Mouse (Mus musculus) regulatory T cell (primary cell): Measurements from ENCODE around the gene Acoxl.

Source experiments
- in situ Hi-C: fragments of 300-600 bp; cut with MboI, MseI; formaldehyde crosslinking; loops from one replicate; pipeline ENCODE4 v1.15.1; 2025; ENCODE audit warnings: high pct_unique_total_duplicates

The Acoxl gene

DNA sequence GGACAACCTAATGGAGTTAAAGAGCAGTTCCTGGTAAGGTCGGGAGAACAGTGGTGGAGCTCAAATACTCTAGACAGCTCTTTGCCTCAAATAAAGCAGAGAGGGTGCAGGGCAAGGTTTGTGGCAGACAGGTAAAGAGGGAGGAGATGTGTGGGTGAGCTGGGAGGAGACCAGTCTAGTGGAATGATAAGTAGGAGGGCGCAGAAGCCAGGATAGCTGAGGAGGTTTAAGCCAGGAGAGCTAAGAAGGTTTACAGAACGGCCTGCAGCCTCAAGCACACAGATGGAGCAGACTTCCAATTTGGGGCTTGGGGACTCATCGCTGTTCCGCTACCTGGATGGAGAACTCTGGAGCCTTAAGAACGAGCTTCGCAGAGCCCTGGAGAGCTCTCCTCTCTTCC lies at the start of gene Acoxl:
Gene Acoxl (plus strand): TSS at position 301 of the 400 bp plus-strand sequence.
- in situ Hi-C loops = no loop called here

- in situ Hi-C loops = no loop called here
Observed at GRCm38 (mm10) chr2:127789138-127789537, 49.5 kb upstream of the Acoxl start.

- in situ Hi-C loops = no loop called here
Observed at GRCm38 (mm10) chr2:127789651-127790270, 48.9 kb upstream of the Acoxl start.

- in situ Hi-C loops = no loop called here
Observed at GRCm38 (mm10) chr2:127791919-127792603, 46.6 kb upstream of the Acoxl start, which contains the start of gene Mtln. Gene Mtln (minus strand): TSS chr2:127792488.

GRCm38 (mm10) chr2:127831401-127832102 lies 7.1 kb upstream of the Acoxl start, which contains the start of gene Bub1:
Gene Bub1 (minus strand): TSS chr2:127831865.
- in situ Hi-C loops = no loop called here

DNA sequence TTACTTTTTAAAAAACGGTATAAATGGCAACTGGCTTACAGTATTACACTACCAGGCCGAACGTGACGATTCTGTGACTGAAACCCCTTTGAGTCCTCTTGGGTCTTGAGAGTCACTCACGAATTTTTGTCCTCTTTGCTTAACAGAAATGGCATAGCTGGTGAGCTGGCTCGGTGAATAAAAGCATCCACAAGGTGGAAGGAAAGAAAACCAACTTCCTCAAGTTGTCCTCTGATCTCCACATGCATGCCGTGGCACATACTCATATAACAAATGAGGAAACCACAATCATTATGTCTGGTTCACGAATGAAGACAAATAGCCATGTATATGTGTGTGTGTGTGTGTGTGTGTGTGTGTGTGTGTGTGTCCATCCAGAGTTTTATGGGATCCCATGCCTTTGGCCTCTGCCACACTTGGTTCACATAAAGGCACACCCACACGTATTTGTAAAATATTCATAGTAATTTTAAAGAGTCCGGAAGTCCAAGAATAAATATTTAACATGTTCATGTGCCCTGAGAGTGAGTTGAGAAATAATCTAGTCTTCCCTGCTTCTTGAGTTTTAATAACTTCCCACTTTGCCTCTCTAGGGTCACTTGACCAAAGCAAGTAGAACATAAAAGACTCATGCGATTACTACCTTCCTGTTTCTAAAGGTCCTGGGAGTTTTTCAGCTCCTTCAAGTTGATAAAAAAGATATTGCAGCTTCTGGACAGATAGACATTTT lies 6.4 kb upstream of the Acoxl start:
- in situ Hi-C loops = no loop called here

DNA sequence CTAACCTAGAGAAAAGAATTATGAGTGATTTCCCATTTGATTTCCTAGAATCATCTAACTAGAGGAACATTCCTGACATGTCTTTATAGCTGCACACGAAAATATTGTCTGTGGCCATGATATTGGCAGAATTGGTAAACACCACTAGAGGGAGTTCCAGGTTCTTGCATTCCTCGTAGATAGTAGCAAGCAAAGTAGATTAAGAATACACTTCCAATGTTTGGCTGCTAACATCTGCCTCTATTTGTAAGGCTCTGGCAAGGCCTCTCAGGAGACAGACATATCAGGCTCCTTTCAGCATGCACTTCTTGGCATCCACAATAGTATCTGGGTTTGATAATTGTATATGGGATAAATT lies 5.9 kb upstream of the Acoxl start:
- in situ Hi-C loops = no loop called here

DNA sequence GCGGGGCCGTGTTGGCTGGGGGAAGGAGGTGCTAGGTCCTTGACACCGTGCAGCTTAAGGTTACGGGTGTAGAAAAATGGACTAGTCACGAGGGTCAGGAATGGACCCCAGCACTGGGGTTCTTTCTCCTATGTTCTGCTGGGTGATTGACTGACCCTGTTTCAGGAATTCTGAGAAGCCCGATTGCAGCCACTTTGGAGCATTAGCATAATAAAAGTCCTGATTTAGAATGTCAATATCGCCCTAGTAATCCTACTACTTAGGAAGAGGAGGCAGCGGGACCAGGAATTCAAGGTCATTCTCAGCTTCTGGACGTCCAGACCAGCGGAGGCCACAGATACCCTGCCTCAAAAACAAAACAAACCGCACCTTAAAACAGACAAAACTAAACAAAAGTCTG lies 749 bp downstream of the Acoxl start:
- in situ Hi-C loops = no loop called here

DNA sequence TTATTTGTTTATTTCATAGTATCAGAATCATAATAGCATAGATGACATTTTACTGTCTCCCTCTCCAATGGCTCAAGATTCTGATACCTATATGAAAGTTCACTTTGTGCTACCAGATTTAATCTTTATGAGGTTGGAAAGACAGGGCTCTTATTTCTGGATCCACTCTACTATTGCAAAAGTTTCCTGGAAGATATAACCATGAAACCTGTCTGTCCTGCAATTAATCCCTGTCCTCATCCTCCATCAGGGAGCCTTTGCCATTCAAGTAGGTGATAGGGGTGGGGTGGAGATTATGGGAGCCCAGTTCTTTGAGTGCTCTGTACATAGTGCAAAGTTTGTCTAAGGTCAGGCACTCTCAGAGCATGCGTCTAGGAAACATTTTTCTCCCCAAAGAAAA lies 2.7 kb downstream of the Acoxl start:
- in situ Hi-C loops = no loop called here

- in situ Hi-C loops = no loop called here
Observed at GRCm38 (mm10) chr2:127842421-127842820, 3.7 kb downstream of the Acoxl start.

GRCm38 (mm10) chr2:127845346-127845982 lies 6.8 kb downstream of the Acoxl start:
- in situ Hi-C loops = no loop called here

DNA sequence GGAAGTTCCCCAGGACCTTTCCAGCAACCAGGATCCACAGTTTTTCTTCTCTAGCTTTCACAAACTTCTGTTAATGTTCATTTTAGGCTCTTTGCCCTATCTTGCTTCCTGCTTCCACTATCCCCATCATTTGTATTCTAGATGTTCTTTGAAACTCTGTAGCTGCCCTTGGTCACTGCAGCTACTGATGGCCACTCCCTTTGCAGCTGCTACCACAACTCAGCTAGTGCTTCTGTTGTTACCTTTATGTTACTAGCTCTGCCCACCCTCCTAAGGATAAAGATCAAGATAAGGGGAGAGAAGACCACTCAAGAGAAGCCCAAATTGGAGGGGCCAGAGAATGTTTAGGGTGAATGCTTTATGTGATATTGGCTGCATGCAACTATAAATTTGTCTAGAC lies 7.3 kb downstream of the Acoxl start:
- in situ Hi-C loops = no loop called here

DNA sequence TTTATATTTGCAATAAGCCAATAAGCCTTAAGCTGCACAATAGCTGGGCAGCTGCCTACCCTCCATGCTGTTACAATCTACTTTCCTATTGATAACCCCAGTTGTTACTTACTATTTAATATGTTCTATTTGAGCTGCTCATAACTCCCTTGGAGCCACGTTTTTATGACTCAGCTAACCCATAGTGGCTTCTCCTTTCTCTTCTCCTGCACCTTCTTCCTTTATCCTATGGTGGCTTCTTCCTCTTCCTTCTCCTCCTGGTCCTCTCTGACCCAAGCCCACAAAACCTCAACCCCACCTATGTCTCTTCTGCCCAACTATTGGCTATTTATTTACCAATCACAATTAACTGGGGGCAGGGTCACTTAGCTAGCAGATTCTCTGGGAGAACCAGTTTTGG lies 7.9 kb downstream of the Acoxl start:
- in situ Hi-C loops = no loop called here

GRCm38 (mm10) chr2:127850371-127850770 lies 11.7 kb downstream of the Acoxl start:
- in situ Hi-C loops = no loop called here

DNA sequence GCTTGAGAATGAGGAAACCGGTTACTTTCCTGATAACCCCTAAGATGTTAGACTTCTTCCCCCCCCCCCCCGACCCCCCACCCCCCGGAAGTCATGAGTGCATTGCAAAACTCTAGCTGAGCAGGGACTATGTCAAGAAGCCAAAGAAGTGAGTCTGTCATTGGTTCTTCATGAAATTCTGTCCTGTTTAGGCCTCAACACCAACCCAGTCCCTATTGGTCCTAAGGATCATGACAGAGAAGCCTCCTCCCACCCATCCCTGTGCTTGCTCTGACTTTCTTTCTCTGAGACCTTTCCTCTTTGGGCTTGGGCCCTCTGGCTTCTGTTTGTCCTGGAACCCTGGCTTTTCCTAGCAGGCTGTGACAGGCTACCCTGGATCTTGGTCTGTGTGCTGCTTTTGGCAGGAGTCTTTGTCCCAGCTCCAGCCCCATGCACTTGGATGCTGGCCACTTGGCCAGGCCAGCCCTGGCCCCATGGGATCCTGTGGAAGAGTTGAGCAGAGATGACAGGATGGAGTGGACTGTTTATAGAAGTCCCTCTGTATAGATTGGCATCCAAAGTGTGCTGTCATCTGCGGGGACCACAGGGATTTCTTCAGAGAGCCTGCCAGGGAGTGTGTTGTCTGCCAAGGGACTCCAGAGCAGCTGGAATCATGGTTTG lies 15.8 kb downstream of the Acoxl start:
- in situ Hi-C loops = no loop called here

- in situ Hi-C loops = no loop called here
Observed at GRCm38 (mm10) chr2:127864381-127864780, 25.7 kb downstream of the Acoxl start.

DNA sequence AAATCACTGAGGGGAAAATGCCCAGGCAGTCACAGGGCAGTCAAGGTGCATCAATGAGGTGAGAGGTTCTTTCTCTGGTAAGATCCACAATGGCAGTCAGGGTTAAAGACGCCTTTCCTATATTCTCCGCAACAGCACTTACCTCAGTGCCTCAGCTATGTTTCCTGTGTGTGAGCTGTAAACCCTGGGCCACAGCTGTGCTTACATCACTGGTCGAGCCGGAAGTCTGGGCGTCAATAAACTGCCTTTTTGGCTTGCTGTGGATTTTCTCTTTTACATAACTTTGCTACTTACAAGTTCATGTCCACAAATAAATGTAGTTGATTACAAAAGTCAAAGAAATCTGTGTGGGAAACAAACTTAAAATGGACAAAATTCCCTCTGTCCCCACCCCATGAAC lies 42.4 kb downstream of the Acoxl start:
- in situ Hi-C loops = loop anchor here (10.0 to 25.0 kb wide), 2 partner anchors 231 to 694 kb away; no protein-coding TSS in a partner anchor

DNA sequence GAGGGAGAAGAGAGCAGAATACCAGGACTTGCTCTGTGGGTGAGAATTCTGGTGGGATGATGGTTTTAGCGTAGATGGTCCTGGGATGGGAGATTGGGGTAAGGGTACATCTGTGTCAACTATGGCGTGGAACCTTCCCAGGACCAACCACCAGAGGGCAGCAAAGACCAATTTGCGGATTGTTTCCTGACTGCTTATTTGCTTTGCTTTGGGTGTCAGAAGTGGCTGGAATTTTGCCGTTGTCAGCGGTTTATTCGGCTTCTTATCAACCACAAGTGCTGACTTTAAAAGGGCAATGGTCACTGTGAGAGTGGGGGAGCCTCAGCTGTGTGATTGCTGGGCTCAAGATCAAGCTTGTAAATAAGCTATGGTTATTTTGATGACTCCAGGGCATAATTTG lies 50.8 kb downstream of the Acoxl start:
- in situ Hi-C loops = loop anchor here (5.0 to 25.0 kb wide), 3 partner anchors 223 to 685 kb away; no protein-coding TSS in a partner anchor

GRCm38 (mm10) chr2:127889979-127890378 lies 51.3 kb downstream of the Acoxl start:
- in situ Hi-C loops = loop anchor here (5.0 to 25.0 kb wide), 4 partner anchors 37 to 685 kb away; no protein-coding TSS in a partner anchor

DNA sequence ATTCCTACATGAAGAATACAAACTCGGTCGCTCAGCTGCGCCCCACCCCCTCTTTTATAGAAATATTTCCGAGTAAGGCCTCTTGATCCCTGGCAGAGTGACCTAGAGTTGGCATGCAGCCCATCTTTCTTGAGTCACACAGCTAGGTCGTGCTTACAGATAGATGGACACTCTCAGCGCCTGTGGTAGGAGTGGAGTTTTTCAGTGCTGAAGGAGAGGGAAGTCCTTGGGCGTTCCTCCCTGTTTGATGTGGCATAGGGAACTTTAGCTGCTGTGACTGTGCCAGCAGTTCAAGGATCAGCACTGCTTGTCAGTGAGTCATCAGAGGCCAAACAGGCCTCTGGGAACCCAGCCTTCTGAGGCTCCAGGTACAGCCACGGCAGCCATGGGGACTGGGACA lies 51.9 kb downstream of the Acoxl start:
- in situ Hi-C loops = loop anchor here (5.0 to 25.0 kb wide), 2 partner anchors 37 to 222 kb away; no protein-coding TSS in a partner anchor

DNA sequence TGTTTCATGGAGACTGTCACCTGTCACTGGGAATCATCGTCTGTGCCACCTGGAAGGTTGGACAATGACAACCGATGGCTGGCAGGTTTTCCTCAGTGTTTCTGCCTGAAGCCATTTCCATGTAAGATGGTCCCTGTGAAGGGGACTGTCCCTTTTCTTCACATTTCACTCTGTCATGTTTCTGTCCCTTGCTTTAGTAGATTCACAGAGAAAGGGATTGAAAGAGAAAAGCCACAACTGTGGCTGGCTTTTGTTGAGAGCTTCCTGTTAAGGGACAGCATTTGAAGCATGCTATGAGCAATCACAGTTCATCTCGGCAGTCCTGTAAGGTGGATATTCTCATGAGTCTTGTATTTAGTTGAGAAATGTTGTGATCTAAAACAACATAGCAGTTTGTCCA lies 52.4 kb downstream of the Acoxl start:
- in situ Hi-C loops = loop anchor here (5.0 to 25.0 kb wide), 2 partner anchors 36 to 221 kb away; no protein-coding TSS in a partner anchor
